Mouse (Mus musculus) adrenal gland, postnatal 25 days (tissue): ENCODE data around the gene Zbtb33. TPM values are rescaled to one million over a fixed set of nuclear protein-coding genes. Genes with fewer than 3 reads are reported as not detected.

Source experiments
- DNase-seq: peaks from one replicate; pipeline ENCODE4 v3.0.0; 2021; ENCODE audit warnings: mixed read lengths
- long read RNA-seq: library from polyadenylated mRNA; stranded (forward); transcript quantifications from one replicate; pipeline ENCODE4 v2.0.0, GENCODE M21; 2021
- microRNA-seq, 2 experiments: library from miRNA; unstranded; fragments of <30 nt; microRNA quantifications; one replicate each; pipeline ENCODE4 v1.2.0; 2021
- total RNA-seq: library from RNA; stranded (reverse); gene quantifications from 2 replicates; pipeline ENCODE4 v1.2.3, GENCODE M21; 2021

Gene Zbtb33
- 34.8 and 36.7 TPM in 2 replicates for total RNA-seq
- long read RNA-seq, full-length matches to known transcripts = 1 of 6 reads
- long read RNA-seq, partial matches to known transcripts = 4 of 6 reads
- long read RNA-seq, other reads (novel, unspliced or antisense) = 1 of 6 reads

DNA sequence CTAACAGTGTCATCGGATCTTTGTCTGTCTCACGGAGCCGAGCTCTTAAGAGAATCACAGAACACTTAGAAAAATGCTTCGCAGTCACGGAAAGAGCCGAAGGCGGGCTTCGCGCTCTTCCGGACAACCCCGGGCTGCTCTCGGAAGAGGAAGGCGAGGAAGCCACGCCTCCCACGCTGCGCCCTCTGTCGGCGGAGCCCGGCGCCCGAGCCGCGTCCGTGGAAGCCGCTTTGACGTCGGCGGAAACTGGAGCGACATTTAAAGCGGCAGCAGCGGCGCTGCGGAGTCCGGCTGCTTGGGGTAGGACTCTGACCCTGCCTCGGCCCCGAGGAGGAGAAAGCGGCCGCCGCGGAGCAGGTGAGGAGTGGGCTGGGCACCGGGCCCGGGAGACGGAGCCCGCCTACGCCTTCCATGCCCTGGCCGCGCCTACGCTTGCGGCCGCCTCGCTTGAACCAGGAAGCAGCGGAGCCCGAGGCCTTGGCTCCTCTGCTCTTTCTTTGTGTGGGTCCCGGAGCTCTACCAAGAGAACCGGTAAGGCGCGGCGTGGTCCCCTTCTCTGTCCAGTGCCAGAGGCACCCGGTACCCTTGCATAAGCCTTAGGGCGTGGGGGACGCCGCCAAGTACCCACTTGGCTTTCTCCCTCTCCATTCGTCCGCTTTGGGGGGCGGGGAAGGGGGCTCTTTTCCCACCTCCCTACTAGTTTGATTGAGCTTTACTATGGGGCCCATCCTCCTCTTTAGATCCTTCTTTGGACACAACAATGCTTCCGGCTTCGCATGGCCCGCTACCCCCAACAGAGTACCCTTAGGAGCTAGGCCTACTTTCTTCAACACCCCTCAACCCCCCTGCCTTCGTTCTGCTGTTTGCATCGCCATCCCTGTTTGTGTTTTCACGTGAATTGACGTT is at the start of gene Zbtb33:
Gene Zbtb33 (plus strand): TSS at position 242 of the 906 bp plus-strand sequence.
- DNase-seq = peak; percentile 87

DNA sequence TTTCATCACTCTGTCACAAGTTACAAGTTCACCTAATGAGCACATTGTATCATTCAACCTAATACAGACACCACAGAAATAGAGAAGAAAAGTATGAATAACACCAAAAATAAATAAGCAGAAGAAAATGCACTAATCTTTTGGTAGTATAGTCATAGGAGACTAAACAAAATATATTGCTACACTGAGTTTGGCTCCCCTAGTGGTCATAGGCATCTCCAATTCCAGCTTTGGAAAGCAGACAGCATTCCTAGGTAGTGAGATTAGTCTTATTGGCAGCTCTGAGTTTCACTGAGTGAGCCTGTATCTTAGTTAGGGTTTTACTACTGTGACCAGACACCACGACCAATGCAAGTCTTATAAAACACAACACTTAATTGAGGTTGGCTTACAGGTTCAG is 30.5 kb upstream of the Zbtb33 start:
- no peak for DNase-seq

DNA sequence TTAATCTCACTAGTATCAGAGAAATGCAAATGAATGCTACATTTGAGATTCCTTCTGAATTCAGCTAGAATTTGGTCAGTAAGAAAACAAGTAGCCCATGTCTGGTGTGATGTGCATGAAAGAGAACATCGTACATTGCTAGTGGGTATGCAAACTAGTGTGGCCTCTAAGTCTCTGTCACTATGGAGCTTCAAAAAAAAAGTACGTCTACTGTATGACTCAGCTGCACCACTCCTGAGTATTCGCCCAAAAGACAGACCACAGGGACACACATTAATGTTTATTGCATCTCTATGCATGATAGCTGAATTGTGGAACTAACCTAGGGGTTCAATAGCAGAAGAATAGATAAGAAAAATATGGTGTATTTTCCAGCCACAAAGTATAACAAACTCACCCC is 24.3 kb upstream of the Zbtb33 start:
- DNase-seq = no peak

DNA sequence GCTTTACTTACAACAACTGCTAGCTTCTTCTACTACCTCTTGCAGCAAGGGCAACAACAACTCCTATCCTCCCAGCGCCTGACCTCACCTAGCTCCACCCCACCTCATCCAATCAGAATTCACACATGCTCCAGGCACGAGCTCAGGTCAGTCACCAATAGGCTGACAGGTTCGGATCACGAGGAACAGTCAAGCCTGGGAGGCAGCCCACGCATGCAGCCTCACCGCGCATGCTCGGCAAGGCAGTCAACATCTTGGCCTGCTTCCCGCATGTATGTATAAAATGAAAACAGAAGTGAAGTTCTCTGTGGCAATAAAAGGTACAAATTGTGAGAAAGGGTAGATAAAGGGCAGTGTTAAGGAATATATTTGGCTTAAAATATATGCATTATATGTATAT is 23.5 kb upstream of the Zbtb33 start:
- DNase-seq = no peak

DNA sequence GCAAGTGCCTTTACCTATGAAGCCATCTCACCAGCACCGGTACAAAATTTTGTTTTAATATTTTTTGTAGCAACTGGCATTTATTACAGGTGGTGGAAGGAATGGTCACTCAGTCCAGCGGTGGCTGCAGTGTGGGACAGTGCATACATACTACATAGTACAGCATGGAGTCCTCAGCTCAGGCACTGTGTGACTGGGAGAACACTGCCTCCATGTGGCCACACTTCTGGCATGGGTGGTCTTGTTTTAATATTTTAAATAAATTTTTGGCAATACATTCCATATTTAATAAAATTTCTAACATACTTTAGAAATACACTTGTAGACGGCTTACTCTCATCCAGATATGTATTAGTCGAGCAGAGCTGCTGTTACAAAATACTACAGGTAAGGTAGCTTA is 23.0 kb upstream of the Zbtb33 start:
- no peak for DNase-seq

DNA sequence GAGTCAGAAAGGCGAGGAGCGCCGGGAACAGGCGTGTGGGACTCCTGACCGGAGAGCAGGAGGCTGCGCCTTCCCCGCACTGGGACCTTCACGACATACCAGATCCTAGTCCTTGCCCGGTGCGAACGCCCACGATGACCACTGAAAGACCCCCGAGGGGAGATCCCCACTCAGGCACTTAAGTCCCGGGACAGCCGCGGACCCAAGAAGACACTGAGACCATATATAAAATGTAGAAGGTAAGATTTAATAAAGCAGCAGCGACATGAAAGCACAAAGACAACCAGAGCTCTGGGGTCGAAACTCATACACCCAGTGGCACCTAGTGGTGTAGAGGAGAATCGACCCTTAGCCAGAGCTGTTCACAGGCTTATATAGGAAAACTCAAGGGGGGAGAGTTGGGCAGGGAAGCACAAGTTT is 9.7 kb upstream of the Zbtb33 start:
- peak; percentile 23 for DNase-seq

DNA sequence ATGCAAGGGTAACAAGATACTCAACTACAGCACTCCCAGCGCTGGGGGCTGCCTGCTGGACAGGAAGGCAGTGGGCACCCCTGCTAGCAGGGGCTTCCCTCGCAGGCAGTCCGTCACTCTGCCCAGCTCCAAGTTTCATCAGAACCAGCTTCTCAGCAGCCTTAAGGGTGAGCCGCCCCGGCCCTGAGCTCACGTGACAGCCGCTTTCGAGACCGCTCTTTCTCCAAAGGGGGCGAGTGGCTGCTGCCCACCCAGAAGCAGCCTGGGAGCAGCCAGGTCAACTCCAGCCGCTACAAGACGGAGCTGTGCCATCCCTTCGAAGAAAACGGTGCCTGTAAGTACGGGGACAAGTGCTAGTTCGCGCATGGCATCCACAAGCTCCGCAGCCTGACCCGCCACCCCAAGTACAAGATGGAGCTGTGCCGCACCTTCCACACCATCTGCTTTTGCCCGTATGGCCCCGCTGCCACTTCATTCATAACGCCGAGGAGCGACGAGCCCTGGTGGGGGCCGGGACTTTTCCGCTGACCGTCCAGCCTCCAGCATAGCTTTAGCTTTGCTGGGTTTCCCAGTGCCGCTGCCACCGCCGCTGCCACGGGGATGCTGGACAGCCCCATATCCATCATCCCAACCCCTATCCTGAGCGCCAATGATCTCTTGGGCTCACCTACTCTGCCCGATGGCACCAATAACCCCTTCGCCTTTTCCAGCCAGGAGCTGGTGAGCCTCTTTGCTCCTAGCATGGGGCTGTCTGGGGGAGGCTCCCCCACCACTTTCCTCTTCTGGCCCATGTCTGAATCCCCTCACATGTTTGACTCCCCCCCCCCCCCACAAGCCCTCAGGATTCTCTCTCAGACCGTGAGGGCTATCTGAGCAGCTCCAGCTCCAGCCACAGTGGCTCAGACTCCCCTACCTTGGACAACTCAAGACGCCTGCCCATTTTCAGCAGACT is 8.7 kb upstream of the Zbtb33 start:
- peak; percentile 12 for DNase-seq

DNA sequence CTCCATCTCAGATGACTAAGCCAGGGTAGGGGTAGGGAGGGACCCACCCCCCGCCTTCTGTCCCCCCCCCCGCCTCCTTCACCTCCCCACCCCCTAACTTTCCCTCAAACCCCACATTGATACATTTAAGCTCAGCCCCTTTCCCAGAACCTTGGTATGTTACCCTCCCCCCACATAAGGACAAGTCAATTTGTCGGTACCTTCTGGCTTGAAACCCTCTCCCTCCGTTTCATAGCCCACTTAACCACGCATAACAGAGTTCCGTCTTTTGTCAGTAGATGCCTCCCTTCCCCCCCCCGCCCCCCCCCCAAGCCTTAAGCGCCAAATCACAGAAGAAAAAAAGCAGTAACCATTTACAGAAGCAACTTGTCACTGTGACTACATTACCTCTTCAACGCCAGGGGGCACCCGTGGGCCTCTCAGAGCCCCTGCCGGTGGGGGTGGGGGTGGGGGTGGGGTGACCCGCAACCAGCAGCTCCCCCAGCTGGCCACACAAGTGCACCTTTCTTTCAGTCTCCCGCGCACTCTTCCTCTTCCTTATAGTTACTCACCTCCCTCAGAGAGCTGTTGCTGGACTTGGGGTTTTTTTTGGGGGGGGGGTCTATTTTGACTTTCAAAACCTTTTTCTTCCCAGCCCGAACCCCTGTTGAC is 7.9 kb upstream of the Zbtb33 start:
- DNase-seq = peak; percentile 70

DNA sequence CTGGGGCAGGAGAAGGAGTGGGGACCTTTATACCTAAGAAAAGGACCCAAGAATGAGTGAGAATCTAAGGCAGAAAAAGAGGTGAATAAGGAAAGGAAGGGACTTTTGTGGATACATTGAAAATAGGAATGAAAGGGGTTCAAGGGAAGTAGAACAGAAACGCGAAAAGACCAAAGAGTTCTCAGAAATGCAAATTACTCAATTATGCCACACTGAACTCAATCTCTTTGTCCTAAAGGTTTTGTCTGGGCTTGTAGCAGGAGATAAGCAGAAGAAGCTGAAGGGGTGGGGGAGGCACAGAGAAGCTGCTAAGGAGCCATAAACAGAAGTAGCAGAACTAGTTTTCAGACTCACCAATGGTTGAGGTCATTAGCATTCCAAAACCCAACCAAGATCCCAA is 4.1 kb upstream of the Zbtb33 start:
- DNase-seq = no peak

DNA sequence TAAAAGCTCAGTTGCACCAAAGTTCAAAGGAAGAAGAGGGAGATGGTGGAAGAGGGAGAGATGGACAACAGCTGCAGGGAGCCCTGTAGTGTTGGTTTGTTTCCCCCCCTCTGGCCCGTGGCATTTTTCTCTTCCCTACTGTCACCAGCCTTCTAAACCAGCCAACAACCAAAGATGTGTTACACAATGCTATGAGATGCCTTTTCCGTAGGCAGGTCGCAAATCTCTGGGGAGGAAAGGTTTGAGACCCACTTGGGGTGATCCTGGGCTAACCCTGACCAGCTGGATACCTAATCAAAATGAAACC is 818 bp downstream of the Zbtb33 start:
- DNase-seq = no peak

DNA sequence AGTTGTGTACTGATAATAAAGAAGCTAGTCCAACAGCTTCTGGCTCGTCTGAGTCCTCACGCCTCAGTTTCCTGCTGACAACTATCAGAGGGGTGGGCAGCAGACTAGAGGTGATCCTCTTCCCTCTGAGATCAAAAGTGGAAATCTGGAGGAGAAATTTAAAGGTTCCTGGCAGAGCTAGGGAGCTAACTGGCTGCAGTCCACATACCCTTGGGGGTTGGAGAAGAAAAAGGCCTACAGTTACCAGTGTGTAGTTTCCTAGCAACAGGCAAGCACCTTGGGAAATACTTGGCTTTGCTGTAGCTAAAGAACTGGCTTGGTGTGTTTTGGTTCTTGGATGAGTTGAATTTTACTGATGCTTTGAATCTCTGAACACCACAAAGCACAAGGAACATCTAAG is 12.2 kb downstream of the Zbtb33 start:
- peak; percentile 8 for DNase-seq

DNA sequence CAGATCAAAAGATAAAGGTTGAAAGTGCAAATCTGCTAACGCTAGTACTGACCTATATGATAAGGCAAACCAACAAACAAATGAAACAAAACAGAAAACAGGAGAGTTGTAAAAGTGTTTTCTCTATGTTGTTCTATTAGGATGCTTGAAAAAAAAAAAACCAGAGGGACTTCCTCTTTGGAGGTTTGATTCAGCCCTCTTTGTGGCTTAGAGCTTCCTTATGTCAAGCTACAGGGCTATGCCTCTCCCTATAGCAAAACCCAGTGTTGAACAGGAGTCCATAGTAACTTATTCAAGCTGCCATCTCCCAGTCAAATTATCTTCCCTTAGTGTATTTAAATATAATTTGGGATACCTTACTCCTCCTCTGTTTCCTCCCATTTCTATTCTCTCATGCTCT is 17.8 kb downstream of the Zbtb33 start:
- DNase-seq = no peak

DNA sequence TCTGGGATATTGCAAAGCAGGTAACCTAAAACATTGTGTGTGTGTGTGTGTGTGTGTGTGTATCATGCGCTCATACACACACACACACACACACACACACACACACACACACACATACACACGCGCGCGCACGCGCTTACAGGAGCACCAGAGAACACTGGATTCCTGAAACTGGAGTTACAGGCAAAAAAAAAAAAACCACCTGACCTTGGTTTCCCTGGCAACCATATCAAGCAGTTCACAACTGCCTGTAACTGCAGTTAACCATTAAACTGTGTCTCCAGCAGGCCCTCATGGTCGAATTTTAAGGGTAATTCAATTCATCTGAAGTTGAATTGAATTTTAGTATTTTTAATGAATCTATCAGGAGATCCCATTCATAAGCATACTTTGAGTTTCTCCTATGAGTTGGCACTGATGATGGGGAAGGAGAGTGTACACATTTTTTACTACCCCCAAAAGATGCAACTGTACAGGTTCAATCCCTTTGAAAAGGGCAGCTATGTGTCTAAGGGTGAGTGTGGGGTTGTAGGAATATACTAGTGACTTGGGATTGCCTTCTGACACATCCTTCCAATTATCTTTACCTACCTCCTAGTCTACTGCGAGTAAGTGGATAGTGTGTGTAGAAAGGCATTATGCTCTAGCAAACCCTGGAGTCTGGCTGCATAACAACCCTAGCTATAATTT is 27.5 kb downstream of the Zbtb33 start:
- peak; percentile 3 for DNase-seq

DNA sequence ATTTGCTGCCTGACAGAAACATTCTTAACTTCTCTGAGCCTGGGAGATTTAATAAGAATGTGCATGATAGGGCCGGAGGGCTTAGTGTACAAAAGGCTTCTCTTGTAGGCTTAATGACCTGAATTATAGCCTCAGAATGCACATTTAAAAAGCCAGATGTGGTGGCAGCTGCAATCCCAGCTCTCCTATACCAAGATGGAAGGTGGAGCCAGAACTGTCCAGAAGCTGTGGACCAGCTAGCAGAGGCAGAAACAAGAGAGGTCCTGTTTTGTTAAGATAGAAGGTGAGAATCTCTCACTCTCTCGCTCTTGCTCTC is 28.0 kb downstream of the Zbtb33 start:
- no peak for DNase-seq

DNA sequence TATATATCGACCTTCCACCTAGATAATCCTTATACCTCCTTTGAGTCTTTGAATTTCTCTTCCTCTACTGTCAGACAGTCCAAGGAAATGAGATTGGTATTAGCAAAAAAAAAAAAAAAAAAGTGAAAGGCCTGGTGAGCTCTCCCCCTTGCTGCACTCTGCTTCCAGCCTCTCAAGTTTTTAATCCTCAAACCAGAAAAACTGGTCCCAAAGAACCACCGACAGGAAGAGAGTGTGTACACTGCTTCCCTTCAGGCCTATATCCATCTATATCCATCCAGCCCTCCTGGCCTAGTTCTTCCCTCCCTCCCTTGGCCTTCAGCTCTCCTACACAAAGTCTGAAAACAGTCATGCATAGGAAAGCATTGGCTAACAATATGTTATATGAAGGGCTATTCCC is 33.2 kb downstream of the Zbtb33 start:
- no peak for DNase-seq

DNA sequence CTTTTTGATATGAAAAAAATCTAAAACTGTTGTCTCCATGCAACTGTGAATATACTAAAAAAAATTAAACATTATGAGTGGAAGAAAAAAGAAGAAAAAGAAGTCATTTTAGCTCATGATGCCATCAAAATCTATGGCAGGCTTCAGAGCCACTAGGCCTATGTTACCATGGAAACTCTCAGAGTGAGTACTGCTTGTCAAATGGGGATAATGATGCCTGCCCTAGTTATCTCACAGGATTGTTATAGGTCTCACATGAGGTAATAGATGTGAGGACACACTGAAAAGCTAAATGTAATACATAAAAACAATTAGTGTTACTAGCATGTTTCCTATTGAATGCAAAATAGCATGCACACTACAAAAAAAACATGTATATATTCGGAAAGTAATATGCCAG is 40.3 kb downstream of the Zbtb33 start:
- DNase-seq = no peak

DNA sequence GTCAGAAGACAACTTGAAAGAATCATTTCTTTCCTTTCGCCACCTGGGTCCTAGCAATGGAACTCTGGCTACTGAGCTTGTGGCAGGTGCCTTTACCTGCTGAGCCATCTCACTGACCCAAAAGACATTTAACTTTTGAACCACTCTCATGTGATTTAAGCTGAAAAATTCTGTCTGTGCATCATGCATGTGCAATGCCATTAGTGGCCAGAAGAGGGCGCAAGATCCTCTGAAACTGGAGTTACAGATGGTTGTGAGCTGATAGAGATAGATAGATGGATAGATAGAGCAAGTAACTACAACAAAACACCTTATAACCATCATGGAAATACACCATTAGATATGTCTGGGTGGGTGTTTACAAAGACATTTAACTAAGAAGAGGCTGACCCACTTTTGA is 48.1 kb downstream of the Zbtb33 start:
- peak; percentile 58 for DNase-seq

Small RNAs within 50 kb of the gene (microRNA-seq; reads per million reads assigned to microRNA genes)
- gene Mir3110 = 0 to 0.36 reads per million in 2 experiments

Other genes with a start within 250 kb of the Zbtb33 start
- gene Btg1-ps1, start 171.0 kb upstream of the Zbtb33 start, total RNA-seq = not detected in 2 replicates
- gene Btg1-ps2, start 146.7 kb upstream of the Zbtb33 start, total RNA-seq = not detected in 2 replicates
- not detected in 2 replicates for gene Rhox10, start 123.3 kb upstream of the Zbtb33 start, total RNA-seq
- gene Rhox11, start 104.7 kb upstream of the Zbtb33 start, total RNA-seq = not detected in 2 replicates
- gene Rhox12, start 78.9 kb upstream of the Zbtb33 start, total RNA-seq = not detected in 2 replicates
- gene Rhox13, start 68.6 kb upstream of the Zbtb33 start, total RNA-seq = not detected in 2 replicates
- gene Tmem255a, start 62.6 kb downstream of the Zbtb33 start, total RNA-seq = 12.8 and 13.1 TPM in 2 replicates
- gene Atp1b4, start 126.4 kb downstream of the Zbtb33 start, total RNA-seq = not detected in 2 replicates